Mouse (Mus musculus) CH12.LX (cell line): ENCODE measurements around the gene Maml1.
A peak's percentile ranks its signal among the peaks of the same experiment; 100 is the strongest.

Source experiments
- BHLHE40 ChIP-seq: IDR thresholded peaks from 2 replicates; pipeline ENCODE4 v1.6.1; 2011; ENCODE audit warnings: mild to moderate bottlenecking, low read depth, low read length, improper control_type of control experiment
- CHD2 ChIP-seq: IDR thresholded peaks from 2 replicates; pipeline ENCODE4 v1.6.1; 2011; ENCODE audit warnings: low read length, improper control_type of control experiment
- CTCF ChIP-seq, 2 experiments: IDR thresholded peaks in 1 of 2; conservative IDR thresholded peaks in 1 of 2; 2 replicates each; pipeline ENCODE4 v1.5.1; 2011 to 2012; ENCODE audit warnings: low read depth in 2 of 2, low read length in 2 of 2, improper control_type of control experiment in 1 of 2, inconsistent platforms in 1 of 2, mild to moderate bottlenecking in 1 of 2, moderate library complexity in 1 of 2
- ETS1 ChIP-seq: conservative IDR thresholded peaks from 2 replicates; pipeline ENCODE4 v1.6.1; 2012; ENCODE audit warnings: low read depth, mild to moderate bottlenecking, inconsistent platforms, low read length, improper control_type of control experiment, moderate library complexity
- KAT2A ChIP-seq: IDR thresholded peaks from 2 replicates; pipeline ENCODE4 v1.6.1; 2012; ENCODE audit warnings: low read length, improper control_type of control experiment, inconsistent platforms; ENCODE audit not compliant: insufficient replicate concordance
- MAFK ChIP-seq: IDR thresholded peaks from 2 replicates; pipeline ENCODE4 v1.6.1; 2011; ENCODE audit warnings: low read length, improper control_type of control experiment; ENCODE audit not compliant: insufficient replicate concordance
- MAX ChIP-seq: IDR thresholded peaks from 2 replicates; pipeline ENCODE4 v1.6.1; 2011; ENCODE audit warnings: low read length, improper control_type of control experiment
- MYC ChIP-seq: IDR thresholded peaks from 2 replicates; pipeline ENCODE4 v1.6.1; 2011; ENCODE audit warnings: low read depth, mild to moderate bottlenecking, improper control_type of control experiment, low read length
- NELFE ChIP-seq: IDR thresholded peaks from 2 replicates; pipeline ENCODE4 v1.6.1; 2011; ENCODE audit warnings: low read depth, low read length, improper control_type of control experiment
- POLR2A ChIP-seq: IDR thresholded peaks from 2 replicates; pipeline ENCODE4 v1.6.1; 2011; ENCODE audit warnings: low read depth, mild to moderate bottlenecking, improper control_type of control experiment, low read length
- TCF12 ChIP-seq: IDR thresholded peaks from 2 replicates; pipeline ENCODE4 v1.6.1; 2014; ENCODE audit warnings: low read depth, mild to moderate bottlenecking, inconsistent platforms, low read length, improper control_type of control experiment
- USF2 ChIP-seq: conservative IDR thresholded peaks from 2 replicates; pipeline ENCODE4 v1.6.1; 2011; ENCODE audit warnings: low read depth, low read length, improper control_type of control experiment
- ZMIZ1 ChIP-seq: IDR thresholded peaks from 2 replicates; pipeline ENCODE4 v1.6.1; 2012; ENCODE audit warnings: low read depth, mild to moderate bottlenecking, inconsistent platforms, low read length, improper control_type of control experiment

DNA sequence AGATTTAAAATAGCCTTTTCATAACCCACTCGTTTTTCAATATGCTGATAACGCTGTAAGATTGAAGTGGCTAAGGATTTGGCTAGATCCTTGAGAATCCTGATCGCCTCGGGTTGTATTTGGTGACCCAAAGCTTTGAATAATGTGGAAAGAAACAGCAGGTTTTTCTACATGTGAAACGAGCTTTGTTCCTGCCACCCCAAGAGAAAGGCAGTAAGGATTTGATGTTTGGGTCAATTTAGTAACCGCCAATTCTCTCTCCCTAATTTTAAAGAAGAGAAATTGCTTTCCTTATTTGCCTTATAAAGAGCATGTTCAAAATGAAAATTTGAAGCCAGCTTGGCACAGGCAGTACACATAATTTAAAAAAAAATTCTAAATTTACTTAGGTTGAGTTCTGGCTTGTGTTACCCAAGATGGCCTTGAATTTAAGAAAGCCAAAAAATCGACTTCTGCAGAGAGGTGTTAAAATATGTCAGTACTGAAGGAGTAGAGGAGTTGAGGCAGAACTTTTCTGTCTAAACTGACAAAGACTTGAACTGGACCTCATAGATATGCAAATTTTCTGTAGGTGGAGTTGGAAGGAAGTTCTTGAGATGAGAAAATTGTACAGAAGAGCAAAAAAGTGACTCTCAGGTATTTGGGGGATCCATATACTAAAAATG lies 34.3 kb upstream of the Maml1 start:
- TF ChIP-seq KAT2A (no peak), CTCF (conservative IDR thresholded peaks at IDR 0.05 in 1 of 2, IDR thresholded peaks at IDR 0.05 in 1 of 2; ENCODE audit: low read depth in 2 of 2, low read length in 2 of 2) (no peak), BHLHE40 (no peak), NELFE (peak; percentile 76), MYC (0 out of 2 replicates have a peak, but pooled peaks have one; percentile 16), POLR2A (no peak; the same call in 1 of the 2 replicates), TCF12 (no peak), CHD2 (no peak), MAFK (no peak), MAX (no peak), USF2 (no peak), ETS1 (no peak), ZMIZ1 (no peak)
